Mouse (Mus musculus) bone marrow, adult 2 months (tissue): ENCODE measurements around the gene Rnf145.

ENCODE experiments used
- CTCF ChIP-seq: fragments of 200-500 bp; IDR thresholded peaks from 2 replicates; pipeline ENCODE4 v1.5.1; 2011; ENCODE audit warnings: low read length, control low read depth; ENCODE audit not compliant: control insufficient read depth, insufficient read depth
- POLR2A ChIP-seq: fragments of 200-500 bp; IDR thresholded peaks from 2 replicates; pipeline ENCODE4 v1.6.1; 2011; ENCODE audit warnings: low read depth, mild to moderate bottlenecking, control low read depth, low read length, borderline replicate concordance; ENCODE audit not compliant: control insufficient read depth

GRCm38 (mm10) chr11:44549511-44550278 is 30.9 kb downstream of the Rnf145 start:
- no peak for TF ChIP-seq POLR2A
- TF ChIP-seq CTCF: no peak
